Mouse (Mus musculus) thymus, adult 2 months (tissue): ENCODE results near the gene Fblim1.

Experiments used
- CTCF ChIP-seq: fragments of 200-500 bp; IDR thresholded peaks from 2 replicates; pipeline ENCODE4 v1.5.1; 2012; ENCODE audit warnings: mild to moderate bottlenecking, control low read depth, low read length, moderate library complexity, borderline replicate concordance; ENCODE audit not compliant: control insufficient read depth, poor library complexity, insufficient read depth; ENCODE audit errors: extremely low read depth
- POLR2A ChIP-seq: fragments of 200-500 bp; IDR thresholded peaks from 2 replicates; pipeline ENCODE4 v1.6.1; 2012; ENCODE audit warnings: mild to moderate bottlenecking, low read length, control low read depth, moderate library complexity; ENCODE audit not compliant: control insufficient read depth, poor library complexity, insufficient read depth; ENCODE audit errors: extremely low read depth

- TF ChIP-seq CTCF (no peak), POLR2A (no peak)
These were observed 34.6 kb downstream of the Fblim1 start for GRCm38 (mm10) chr4:141571337-141571739.
